Mouse (Mus musculus) myocyte (in vitro differentiated cells): ENCODE data around the gene BC005624.

Source experiments
- CEBPB ChIP-seq: IDR thresholded peaks from 2 replicates; pipeline ENCODE4 v1.6.1; 2011; ENCODE audit warnings: mild to moderate bottlenecking, moderate library complexity; ENCODE audit not compliant: poor library complexity, insufficient read depth, severe bottlenecking
- E2F4 ChIP-seq: IDR thresholded peaks from one replicate; pipeline ENCODE4 v1.6.1; 2011; ENCODE audit warnings: mild to moderate bottlenecking, control low read depth, moderate library complexity; ENCODE audit not compliant: insufficient read depth
- MAX ChIP-seq: IDR thresholded peaks from one replicate; pipeline ENCODE4 v1.6.1; 2011; ENCODE audit warnings: low read depth, mild to moderate bottlenecking, control low read depth
- POLR2A ChIP-seq: IDR thresholded peaks from one replicate; pipeline ENCODE4 v1.6.1; 2011; ENCODE audit warnings: low read depth, mild to moderate bottlenecking, control low read depth, moderate library complexity; ENCODE audit not compliant: insufficient read length
- TCF12 ChIP-seq: IDR thresholded peaks from one replicate; pipeline ENCODE4 v1.6.1; 2011; ENCODE audit warnings: mild to moderate bottlenecking, control low read depth; ENCODE audit not compliant: poor library complexity, insufficient read depth, severe bottlenecking
- USF1 ChIP-seq: IDR thresholded peaks from one replicate; pipeline ENCODE4 v1.6.1; 2011; ENCODE audit warnings: low read depth, mild to moderate bottlenecking, control low read depth, moderate library complexity

- TF ChIP-seq USF1 (no peak), POLR2A (no peak), CEBPB (no peak), E2F4 (no peak), MAX (no peak), TCF12 (no peak)
These were observed 1.0 kb upstream of the BC005624 start for GRCm38 (mm10) chr2:30983024-30983423.
